Mouse (Mus musculus) neural tube, embryonic 11.5 days (tissue): ENCODE measurements around the gene Syngr3. TPM values are rescaled to one million over a fixed set of nuclear protein-coding genes. Genes with fewer than 3 reads are reported as not detected.
A peak's percentile ranks its signal among the peaks of the same experiment; 100 is the strongest.

Experiments used
- ATAC-seq: fragments of 200-750 bp; cut with Nextera tagmentation; 2 replicates; pipeline ENCODE4 v1.8.0; 2017; ENCODE audit warnings: moderate number of reproducible peaks, mild to moderate bottlenecking, moderate TSS enrichment, moderate library complexity; ENCODE audit not compliant: insufficient read depth, low FRiP score, low TSS enrichment
- DNase-seq: peaks from one replicate; pipeline ENCODE4 v3.0.0-alpha.2; 2015; ENCODE audit warnings: low spot score
- H3K27ac ChIP-seq: fragments of 300-500 bp; sonication (generic); 2 replicates; pipeline ENCODE4 v1.5.1; 2014; ENCODE audit warnings: low read depth, mild to moderate bottlenecking, low read length
- H3K27me3 ChIP-seq: fragments of 300-500 bp; sonication (generic); 2 replicates; pipeline ENCODE4 v1.6.1; 2014; ENCODE audit warnings: mild to moderate bottlenecking, low read length, mixed read lengths; ENCODE audit not compliant: control insufficient read depth, insufficient read depth
- H3K36me3 ChIP-seq: fragments of 300-500 bp; sonication (generic); 2 replicates; pipeline ENCODE4 v1.6.1; 2014; ENCODE audit warnings: mild to moderate bottlenecking, low read length, moderate library complexity, mixed read lengths; ENCODE audit not compliant: control insufficient read depth, insufficient read depth
- H3K4me1 ChIP-seq: fragments of 300-500 bp; sonication (generic); 2 replicates; pipeline ENCODE4 v1.6.1; 2014; ENCODE audit warnings: low read length, mixed read lengths; ENCODE audit not compliant: control insufficient read depth, insufficient read depth
- H3K4me2 ChIP-seq: fragments of 300-500 bp; sonication (generic); 2 replicates; pipeline ENCODE4 v1.6.1; 2014; ENCODE audit warnings: low read depth, mild to moderate bottlenecking, moderate library complexity
- H3K4me3 ChIP-seq: fragments of 300-500 bp; sonication (generic); 2 replicates; pipeline ENCODE4 v1.5.1; 2014; ENCODE audit warnings: low read depth, low read length
- H3K9ac ChIP-seq: fragments of 300-500 bp; sonication (generic); 2 replicates; pipeline ENCODE4 v1.6.1; 2014; ENCODE audit warnings: mild to moderate bottlenecking, low read length
- H3K9me3 ChIP-seq: fragments of 300-500 bp; sonication (generic); 2 replicates; pipeline ENCODE4 v1.6.1; 2016; ENCODE audit warnings: low read length; ENCODE audit not compliant: control insufficient read depth
- WGBS: fragments of 180-500 bp; shearing (Covaris S2); extraction: QIAGEN DNeasy Blood & Tissue Kit; methylation state at CpG from one replicate; pipeline ENCODE4 v1.1.7; 2014; 5-methylcytosine and 5-hydroxymethylcytosine counted together
- polyA plus RNA-seq: library from polyadenylated mRNA; unstranded; fragments of >200 nt; fragmentation: Nextera tagmentation; extraction: Ambion mirVana; gene quantifications from 2 replicates; pipeline ENCODE4 v1.2.1, GENCODE M21; 2014

Gene Syngr3
- polyA plus RNA-seq, 1 experiment from 2014 or later = 18.1 TPM

DNA sequence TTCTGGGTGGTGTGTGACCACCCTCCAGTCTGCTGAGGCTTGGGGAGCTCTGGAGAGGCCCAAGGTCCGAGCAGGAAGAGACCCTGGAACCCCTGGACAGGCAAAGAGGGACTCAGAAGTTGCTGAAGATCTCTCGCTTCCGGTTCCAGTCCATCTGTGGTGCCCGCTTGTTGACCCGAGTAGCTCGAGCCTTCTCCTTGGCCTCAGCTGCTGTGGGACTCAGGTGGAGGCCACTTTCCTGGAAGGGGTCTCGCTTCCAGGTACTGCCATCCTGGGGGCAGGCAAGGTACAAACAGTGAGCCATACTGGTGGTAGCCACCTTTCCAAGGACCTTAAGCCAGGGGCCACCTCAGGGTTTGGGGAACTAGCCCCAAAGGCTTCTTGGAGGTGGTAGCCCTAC, 49.6 kb downstream of the Syngr3 start:
- WGBS = 85% methylated on average over 7 of the region's 7 CpGs
- Histone ChIP-seq H3K9ac (no peak overlapping the region), H3K9me3 (no peaks in the 10 kb centered on the region), H3K36me3 (no peaks in the 10 kb centered on the region), H3K4me3 (no peak overlapping the region), H3K4me2 (no peak overlapping the region), H3K4me1 (no peaks in the 10 kb centered on the region), H3K27ac (no peak overlapping the region), H3K27me3 (no peaks in the 10 kb centered on the region)
- DNase-seq = no peak
- no peak for ATAC-seq

GRCm38 (mm10) chr17:24639571-24639988, 50.2 kb downstream of the Syngr3 start:
- Histone ChIP-seq H3K4me3 (no peak overlapping the region), H3K9me3 (no peaks in the 10 kb centered on the region), H3K4me2 (no peak overlapping the region), H3K4me1 (no peaks in the 10 kb centered on the region), H3K27ac (peak overlapping the region; percentile 21), H3K36me3 (no peaks in the 10 kb centered on the region), H3K9ac (peak overlapping the region; percentile 35; the same call in 1 of the 2 replicates), H3K27me3 (no peaks in the 10 kb centered on the region)
- ATAC-seq (no peak), DNase-seq (peak; percentile 24)
- WGBS = 64% methylated on average over 5 of the region's 5 CpGs

- H3K27ac ChIP-seq = no peak overlapping the region
- 63% methylated on average over 9 of the region's 9 CpGs for WGBS
- ATAC-seq = no peak
Observed at GRCm38 (mm10) chr17:24638840-24639239, 50.9 kb downstream of the Syngr3 start.

GRCm38 (mm10) chr17:24638214-24638613, 51.5 kb downstream of the Syngr3 start:
- H3K9me3 ChIP-seq = no peaks in the 10 kb centered on the region
- H3K4me3 ChIP-seq = no peak overlapping the region
- ATAC-seq (no peak), DNase-seq (no peak)
- no peaks in the 10 kb centered on the region for H3K27me3 ChIP-seq
- H3K9ac ChIP-seq = no peak overlapping the region
- no peak overlapping the region for H3K4me2 ChIP-seq
- no peaks in the 10 kb centered on the region for H3K36me3 ChIP-seq
- WGBS = 93% methylated on average over 4 of the region's 4 CpGs
- no peaks in the 10 kb centered on the region for H3K4me1 ChIP-seq
- H3K27ac ChIP-seq = no peak overlapping the region

More at GRCm38 (mm10) chr17:24638840-24639239, 50.9 kb downstream of the Syngr3 start:
- Histone ChIP-seq H3K4me3 (no peak overlapping the region), H3K9me3 (no peaks in the 10 kb centered on the region), H3K9ac (no peak overlapping the region), H3K36me3 (no peaks in the 10 kb centered on the region), H3K4me1 (no peaks in the 10 kb centered on the region), H3K27me3 (no peaks in the 10 kb centered on the region), H3K4me2 (no peak overlapping the region)
- no peak for DNase-seq

GRCm38 (mm10) chr17:24636781-24637481, 52.8 kb downstream of the Syngr3 start:
- Histone ChIP-seq H3K27me3 (no peaks in the 10 kb centered on the region), H3K4me2 (no peak overlapping the region), H3K9me3 (no peaks in the 10 kb centered on the region), H3K4me3 (no peak overlapping the region), H3K27ac (no peak overlapping the region), H3K9ac (no peak overlapping the region), H3K36me3 (no peaks in the 10 kb centered on the region), H3K4me1 (no peaks in the 10 kb centered on the region)
- 67% methylated on average over 5 of the region's 5 CpGs for WGBS
- ATAC-seq (no peak), DNase-seq (no peak)

DNA sequence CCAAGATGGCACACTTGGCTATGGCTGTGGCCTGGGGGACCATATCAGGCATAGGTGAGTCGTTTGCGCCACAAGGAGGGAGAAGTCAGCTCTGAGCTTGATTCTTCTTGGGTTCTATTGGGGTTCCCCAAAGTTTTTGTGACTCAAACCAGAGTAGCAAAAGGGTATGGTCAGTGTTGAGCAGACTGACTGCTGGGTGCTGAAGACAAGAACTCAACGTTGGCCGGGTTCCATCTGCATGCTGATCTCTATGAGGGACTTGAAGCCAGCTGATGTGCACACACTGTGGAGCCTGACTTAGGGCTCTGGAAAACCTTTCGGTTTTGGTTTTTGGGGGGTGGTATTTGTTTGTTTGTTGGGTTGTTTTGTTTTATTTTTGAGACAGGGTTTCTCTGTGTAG, 54.1 kb downstream of the Syngr3 start:
- ATAC-seq = no peak
- H3K9me3 ChIP-seq = no peaks in the 10 kb centered on the region
- 92% methylated on average over 5 of the region's 5 CpGs for WGBS
- no peak overlapping the region for H3K27ac ChIP-seq
- no peaks in the 10 kb centered on the region for H3K27me3 ChIP-seq
- H3K9ac ChIP-seq = no peak overlapping the region
- DNase-seq = no peak
- H3K36me3 ChIP-seq = no peaks in the 10 kb centered on the region
- H3K4me3 ChIP-seq = no peak overlapping the region
- no peak overlapping the region for H3K4me2 ChIP-seq
- H3K4me1 ChIP-seq = peaks cover 3% of the 10 kb centered on the region; the same call in 1 of the 2 replicates

Other genes with a start within 250 kb of the Syngr3 start
- gene Dnase1l2, start 246.8 kb downstream of the Syngr3 start, polyA plus RNA-seq = 2.1 and 2.3 TPM in 2 replicates
- 17.0 and 21.2 TPM in 2 replicates for gene E4f1, start 219.6 kb downstream of the Syngr3 start, polyA plus RNA-seq
- 65.0 and 65.2 TPM in 2 replicates for gene Pgp, start 219.6 kb downstream of the Syngr3 start, polyA plus RNA-seq
- 0.33 and 0.51 TPM in 2 replicates for gene Bricd5, start 216.1 kb downstream of the Syngr3 start, polyA plus RNA-seq
- 26.2 and 29.7 TPM in 2 replicates for gene Mlst8, start 210.9 kb downstream of the Syngr3 start, polyA plus RNA-seq
- 7.4 and 8.4 TPM in 2 replicates for gene Caskin1, start 201.4 kb downstream of the Syngr3 start, polyA plus RNA-seq
- 81.2 and 88.1 TPM in 2 replicates for gene Traf7, start 162.0 kb downstream of the Syngr3 start, polyA plus RNA-seq
- 1.2 and 1.7 TPM in 2 replicates for gene Rab26, start 155.7 kb downstream of the Syngr3 start, polyA plus RNA-seq
- 20.6 and 29.0 TPM in 2 replicates for gene Pkd1, start 140.1 kb downstream of the Syngr3 start, polyA plus RNA-seq
- gene Tsc2, start 57.3 kb downstream of the Syngr3 start, polyA plus RNA-seq = 61.9 and 69.2 TPM in 2 replicates
- gene Nthl1, start 57.3 kb downstream of the Syngr3 start, polyA plus RNA-seq = 13.8 and 15.7 TPM in 2 replicates
- gene Slc9a3r2, start 39.6 kb downstream of the Syngr3 start, polyA plus RNA-seq = 36.7 and 38.8 TPM in 2 replicates
- not detected in 2 replicates for gene Npw, start 31.5 kb downstream of the Syngr3 start, polyA plus RNA-seq
- 31.8 and 35.7 TPM in 2 replicates for gene Zfp598, start 20.3 kb downstream of the Syngr3 start, polyA plus RNA-seq
- gene Gfer, start 6.2 kb upstream of the Syngr3 start, polyA plus RNA-seq = 50.8 and 53.0 TPM in 2 replicates
- 1.5 and 1.8 TPM in 2 replicates for gene Noxo1, start 6.3 kb upstream of the Syngr3 start, polyA plus RNA-seq
- gene Tbl3, start 17.7 kb upstream of the Syngr3 start, polyA plus RNA-seq = 110 and 131 TPM in 2 replicates
- gene Rnf151, start 28.1 kb upstream of the Syngr3 start, polyA plus RNA-seq = 0.57 TPM in 1 of 2 replicates, not detected in the other
- gene Rps2, start 28.2 kb upstream of the Syngr3 start, polyA plus RNA-seq = 1,370 and 1,378 TPM in 2 replicates
- gene Ndufb10, start 34.5 kb upstream of the Syngr3 start, polyA plus RNA-seq = 213 and 214 TPM in 2 replicates
- gene Rpl3l, start 37.9 kb upstream of the Syngr3 start, polyA plus RNA-seq = not detected in 2 replicates
- 25.5 and 27.2 TPM in 2 replicates for gene Msrb1, start 46.7 kb upstream of the Syngr3 start, polyA plus RNA-seq
- 0.38 and 0.81 TPM in 2 replicates for gene Hs3st6, start 63.0 kb upstream of the Syngr3 start, polyA plus RNA-seq
- not detected in 2 replicates for gene Meiob, start 114.3 kb upstream of the Syngr3 start, polyA plus RNA-seq
- gene Hagh, start 150.2 kb upstream of the Syngr3 start, polyA plus RNA-seq = 32.9 and 34.5 TPM in 2 replicates
- 16.2 and 19.0 TPM in 2 replicates for gene Fahd1, start 160.4 kb upstream of the Syngr3 start, polyA plus RNA-seq
- 0.24 TPM in 1 of 2 replicates, not detected in the other for gene Igfals, start 176.0 kb upstream of the Syngr3 start, polyA plus RNA-seq
- gene Nubp2, start 196.4 kb upstream of the Syngr3 start, polyA plus RNA-seq = 82.3 and 88.8 TPM in 2 replicates
- gene Spsb3, start 196.7 kb upstream of the Syngr3 start, polyA plus RNA-seq = 45.2 and 49.6 TPM in 2 replicates
- gene Eme2, start 205.1 kb upstream of the Syngr3 start, polyA plus RNA-seq = 28.9 and 29.7 TPM in 2 replicates
- gene Mrps34, start 205.2 kb upstream of the Syngr3 start, polyA plus RNA-seq = 75.3 and 81.6 TPM in 2 replicates
- 38.4 and 57.1 TPM in 2 replicates for gene Nme3, start 206.5 kb upstream of the Syngr3 start, polyA plus RNA-seq
- gene Mapk8ip3, start 247.0 kb upstream of the Syngr3 start, polyA plus RNA-seq = 47.8 and 57.5 TPM in 2 replicates